In genomic region chr1:190132897-190133296, GRCm38 (mm10) we compare ENCODE assay signal across 24 mouse cellular contexts.
"Had no signal": no experiment of that assay in that cellular context is flagged by ENCODE, and none has a peak within 500 bp of the region (broad histone marks: within the 10 kb centered on the region; RNA-seq: fewer than 3 reads in every experiment).

No protein-coding gene starts in this region.

- DNase-seq: kidney, adult 18-20 months; kidney, adult 9 months; kidney, postnatal 14 days; kidney, postnatal 4 days; layer of hippocampus, adult 9-11 months; layer of hippocampus, postnatal 36 days; lung, adult 18-20 months; lung, postnatal 10 days; lung, postnatal 36 days; right cerebral cortex, adult 18-20 months; right cerebral cortex, postnatal 14 days; right cerebral cortex, postnatal 4 days; thymus, adult 2 months; thymus, postnatal 14 days; thymus, postnatal 4 days had no signal

- H3K9me3 ChIP-seq: liver, embryonic 15.5 days; lung, embryonic 15.5 days; midbrain, embryonic 12.5 days; neural tube, embryonic 12.5 days; neural tube, embryonic 15.5 days had no signal

- H3K36me3 ChIP-seq: liver, embryonic 15.5 days; lung, embryonic 15.5 days; neural tube, embryonic 15.5 days had no signal

- H3K27ac ChIP-seq: left cerebral cortex, adult 2 months; liver, embryonic 15.5 days; lung, embryonic 15.5 days; midbrain, embryonic 12.5 days; neural tube, embryonic 12.5 days; neural tube, embryonic 15.5 days; stomach, postnatal 0 days had no signal

- H3K9ac ChIP-seq: liver, embryonic 15.5 days; lung, embryonic 15.5 days; midbrain, embryonic 12.5 days; neural tube, embryonic 12.5 days; neural tube, embryonic 15.5 days had no signal

- H3K27me3 ChIP-seq: liver, embryonic 15.5 days; megakaryocyte, embryonic 14.5 days; midbrain, embryonic 12.5 days; neural tube, embryonic 12.5 days; neural tube, embryonic 15.5 days had no signal

- H3K4me3 ChIP-seq: left cerebral cortex, adult 2 months; liver, embryonic 15.5 days; lung, embryonic 15.5 days; megakaryocyte, embryonic 14.5 days; midbrain, embryonic 12.5 days; neural tube, embryonic 12.5 days; neural tube, embryonic 15.5 days had no signal

- H3K4me2 ChIP-seq: liver, embryonic 11.5 days; liver, embryonic 15.5 days; lung, embryonic 15.5 days; midbrain, embryonic 12.5 days; neural tube, embryonic 12.5 days; neural tube, embryonic 15.5 days had no signal

- H3K4me1 ChIP-seq: megakaryocyte, embryonic 14.5 days had no signal
